Comparison of ENCODE assay signal across 9 mouse cellular contexts in genomic region chr7:91090830-91091683, GRCm38 (mm10).
DNase-seq lines count a peak whose midpoint lies in the region; ATAC-seq and TF ChIP-seq lines count a peak whose summit lies in the region.
"Had no signal": no experiment of that assay in that cellular context is flagged by ENCODE, and none has a peak within 500 bp of the region (broad histone marks: within the 10 kb centered on the region; RNA-seq: fewer than 3 reads in every experiment).

No protein-coding gene starts in this region.

- DNase-seq in cerebellum, adult 2 months: peak; percentile 1 to 17
- no peak for DNase-seq in cerebellum, adult 18-20 months
- DNase-seq in Patski (ENCODE audit: low read depth, low spot score): no peak
- DNase-seq in frontal cortex, postnatal 36 days (ENCODE audit: low spot score in 2 of 2): peak; percentile 51 to 61
- DNase-seq in left cerebral cortex, postnatal 36 days (ENCODE audit: low spot score in 2 of 2): peak; percentile 50 to 52
- DNase-seq in right cerebral cortex, adult 2 months (ENCODE audit: low spot score in 2 of 2): peak; percentile 52 to 66
- no peak for DNase-seq in lung, postnatal 36 days
- no peak for DNase-seq in MN1 (ENCODE audit: low spot score)

- CTCF ChIA-PET in Patski (lab: Charles Lee): interaction anchor here (0.7 to 1.8 kb wide), 3 partner anchors 8 to 14 kb away, joined by 3 to 4 read pairs (median 3); no protein-coding TSS in a partner anchor

- H3K4me3 ChIP-seq in cerebellum, adult 2 months (replicated peaks; ENCODE audit: insufficient read depth, low read depth, low read length): peak overlapping the region; percentile 42
- H3K4me3 ChIP-seq: liver, embryonic 15.5 days had no signal

- H3K27me3 ChIP-seq in cerebellum, adult 2 months (ENCODE audit: control insufficient read depth, insufficient read depth, low read length): no peaks in the 10 kb centered on the region; the same call in 1 of the 2 replicates
- no peaks in the 10 kb centered on the region for H3K27me3 ChIP-seq in Patski

- POLR2A ChIA-PET in Patski (lab: Charles Lee): no interaction called here

- intact Hi-C loops in left cerebral cortex, postnatal 36 days (cut with DNase I): loop anchor here (2.0 to 10.0 kb wide), 4 partner anchors 126 to 396 kb away; no protein-coding TSS in a partner anchor

- in situ Hi-C loops in Patski (cut with MboI; ENCODE audit: low pct_unique_long_range_greater_than_20kb): no loop called here

- no peak for TF ChIP-seq POLR2A in cerebellum, adult 2 months (IDR thresholded peaks at IDR 0.05; ENCODE audit: borderline replicate concordance, insufficient read depth, low read length)

- H3K4me1 ChIP-seq in cerebellum, adult 2 months (ENCODE audit: control insufficient read depth, insufficient read depth, low read length): no peaks in the 10 kb centered on the region
- H3K4me1 ChIP-seq: liver, embryonic 15.5 days had no signal

- peak; percentile 54 for ATAC-seq in Patski

- 6% methylated on average over 25 of the region's 25 CpGs for WGBS in cerebellum, adult 2 months

- no peak overlapping the region for H3K27ac ChIP-seq in cerebellum, adult 2 months (ENCODE audit: insufficient read depth, low read length)
- H3K27ac ChIP-seq: liver, embryonic 15.5 days had no signal

- TF ChIP-seq CTCF in cerebellum, adult 2 months (IDR thresholded peaks at IDR 0.05; ENCODE audit: borderline replicate concordance, insufficient read depth, low read depth, low read length): no peak
- TF ChIP-seq CTCF in Patski (IDR thresholded peaks at IDR 0.05): no peak

Comparison
In these comparisons a context has a peak if more than half of its experiments do, and no peak if none do; other contexts are left out.
1. DNase-seq: peak in cerebellum, adult 2 months (2 of 2), frontal cortex, postnatal 36 days (2 of 2), left cerebral cortex, postnatal 36 days (2 of 2) and right cerebral cortex, adult 2 months (2 of 2); none in cerebellum, adult 18-20 months (0 of 2), Patski (single experiment), lung, postnatal 36 days (single experiment) and MN1 (single experiment).